8 mouse cellular contexts compared by ENCODE assay signal in the genomic region with DNA sequence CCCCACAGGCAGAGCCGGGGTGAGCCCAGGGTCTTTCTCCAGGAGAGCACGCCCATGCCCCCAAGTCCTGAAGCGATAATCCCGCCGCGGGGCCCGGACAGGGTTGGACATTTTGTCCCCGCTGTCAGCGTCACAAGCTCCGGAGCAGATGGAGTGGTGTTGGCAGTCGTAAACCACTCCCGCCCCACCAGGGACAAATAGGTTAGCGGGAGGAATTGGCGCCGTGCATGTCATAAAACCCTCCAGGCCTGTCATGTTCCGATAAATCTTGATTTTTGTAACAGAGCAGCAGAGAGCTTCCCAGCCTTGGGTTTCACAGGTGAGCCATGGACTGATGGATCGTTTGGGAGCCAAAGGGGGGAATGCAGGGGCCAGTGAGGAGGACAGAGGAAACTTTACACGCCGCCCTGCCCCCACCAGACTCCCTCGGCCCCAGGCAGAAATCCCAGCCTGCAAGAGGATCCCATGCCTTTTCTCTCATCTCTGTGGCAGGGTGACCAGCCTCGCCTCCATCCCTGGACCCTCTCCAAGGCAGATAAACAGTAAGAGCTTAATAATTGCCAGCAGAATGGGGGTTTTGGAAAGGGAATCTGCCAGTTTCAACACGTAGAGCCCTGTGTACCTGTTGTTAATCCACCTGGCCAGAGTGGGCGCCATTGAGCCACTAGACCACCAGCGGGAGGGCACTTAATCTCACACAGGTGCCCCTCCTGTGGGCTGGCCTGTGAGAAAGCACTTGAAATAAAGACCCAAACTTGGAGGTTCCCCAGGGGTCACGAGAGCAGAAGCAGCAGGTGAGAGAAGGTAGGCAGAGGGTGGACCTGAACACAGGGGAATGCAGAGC.
DNase-seq lines count a peak whose midpoint lies in the region; ATAC-seq and TF ChIP-seq lines count a peak whose summit lies in the region.

No protein-coding gene starts in this region.

- peaks cover 5% of the 10 kb centered on the region; the same call in 1 of the 2 replicates for H3K4me1 ChIP-seq in liver, adult 2 months (ENCODE audit: control insufficient read depth, insufficient read depth, low read length)
- no peaks in the 10 kb centered on the region for H3K4me1 ChIP-seq in hindbrain, embryonic 11.5 days (replicated peaks; ENCODE audit: control insufficient read depth, insufficient read depth, low read length)
- peaks cover 18% of the 10 kb centered on the region for H3K4me1 ChIP-seq in neural tube, embryonic 12.5 days

- H3K27me3 ChIP-seq in liver, adult 2 months (ENCODE audit: control insufficient read depth, insufficient read depth, low read length) = no peaks in the 10 kb centered on the region
- no peaks in the 10 kb centered on the region for H3K27me3 ChIP-seq in hindbrain, embryonic 11.5 days (ENCODE audit: control insufficient read depth, insufficient read depth, low read length)
- 0 out of 2 replicates have a peak, but pooled peaks cover 7% of the 10 kb centered on the region for H3K27me3 ChIP-seq in neural tube, embryonic 12.5 days (replicated peaks)

- H3K4me2 ChIP-seq in hindbrain, embryonic 11.5 days (replicated peaks; ENCODE audit: low read depth, low read length) = 0 out of 2 replicates have a peak overlapping the region, but pooled peaks have one; percentile 6
- H3K4me2 ChIP-seq in neural tube, embryonic 12.5 days (replicated peaks) = peak overlapping the region; percentile 50

- ATAC-seq in hindbrain, embryonic 11.5 days (ENCODE audit: low FRiP score) = no peak
- ATAC-seq in neural tube, embryonic 12.5 days (ENCODE audit: low FRiP score, low read depth) = peak; percentile 63; the same call in 1 of the 2 replicates
- no peak for ATAC-seq in frontal cortex, adult (ENCODE audit: low TSS enrichment)

- no peaks in the 10 kb centered on the region for H3K79me2 ChIP-seq in liver, adult 2 months (ENCODE audit: control insufficient read depth, insufficient read depth, low read length)

- H3K4me3 ChIP-seq in liver, adult 2 months (ENCODE audit: insufficient read depth, low read depth, low read length) = no peak overlapping the region
- no peak overlapping the region for H3K4me3 ChIP-seq in hindbrain, embryonic 11.5 days (ENCODE audit: low read depth, low read length)
- no peak overlapping the region for H3K4me3 ChIP-seq in neural tube, embryonic 12.5 days

- no peaks in the 10 kb centered on the region for H3K9me3 ChIP-seq in hindbrain, embryonic 11.5 days (ENCODE audit: control insufficient read depth, low read length)
- H3K9me3 ChIP-seq in neural tube, embryonic 12.5 days = no peaks in the 10 kb centered on the region

- DNase-seq in liver, adult 2 months (ENCODE audit: extremely low read depth, low read depth, low spot score) = no peak
- DNase-seq in liver = no peak
- peak; percentile 30 to 38 for DNase-seq in cerebellum, postnatal 36 days
- peak; percentile 38 for DNase-seq in hindbrain, embryonic 11.5 days (ENCODE audit: low spot score)
- no peak for DNase-seq in urinary bladder, adult 2 months (ENCODE audit: low spot score)
- no peak for DNase-seq in ovary, postnatal 36 days (ENCODE audit: low spot score)

- H3K27ac ChIP-seq in liver, adult 2 months (replicated peaks; ENCODE audit: insufficient read depth, low read depth, low read length) = no peak overlapping the region
- peak overlapping the region; percentile 30; the same call in 1 of the 2 replicates for H3K27ac ChIP-seq in hindbrain, embryonic 11.5 days (ENCODE audit: low read depth, low read length)
- no peak overlapping the region for H3K27ac ChIP-seq in neural tube, embryonic 12.5 days

- no peak for TF ChIP-seq POLR2A in liver, adult 2 months (IDR thresholded peaks at IDR 0.05; ENCODE audit: extremely low read depth, insufficient read depth, low read length)

- H3K9ac ChIP-seq in liver, adult 2 months (ENCODE audit: low read depth, low read length) = no peak overlapping the region
- no peak overlapping the region for H3K9ac ChIP-seq in hindbrain, embryonic 11.5 days (ENCODE audit: low read depth, low read length)
- H3K9ac ChIP-seq in neural tube, embryonic 12.5 days = 0 out of 2 replicates have a peak overlapping the region, but pooled peaks have one; percentile 26

- WGBS in liver, adult 2 months = 60% methylated on average over 25 of the region's 25 CpGs
- WGBS in hindbrain, embryonic 11.5 days = 31% methylated on average over 25 of the region's 25 CpGs
- 9% methylated on average over 25 of the region's 25 CpGs for WGBS in neural tube, embryonic 12.5 days

- no peaks in the 10 kb centered on the region for H3K36me3 ChIP-seq in liver, adult 2 months (ENCODE audit: control insufficient read depth, insufficient read depth, low read length)
- H3K36me3 ChIP-seq in hindbrain, embryonic 11.5 days (ENCODE audit: control insufficient read depth, insufficient read depth, low read length) = no peaks in the 10 kb centered on the region
- H3K36me3 ChIP-seq in neural tube, embryonic 12.5 days = no peaks in the 10 kb centered on the region

- peak; percentile 31 for TF ChIP-seq CTCF in liver, adult 2 months (IDR thresholded peaks at IDR 0.05; ENCODE audit: low read depth, low read length)

Comparison
In these comparisons a context has a peak if more than half of its experiments do, and no peak if none do; other contexts are left out.
1. DNase-seq: peak in cerebellum, postnatal 36 days (2 of 2) and hindbrain, embryonic 11.5 days (single experiment); none in liver, adult 2 months (single experiment), liver (single experiment), urinary bladder, adult 2 months (single experiment) and ovary, postnatal 36 days (single experiment).